Mouse (Mus musculus) monocyte, adult 2 months (primary cell): ENCODE results near the gene Sgpl1.
"Not testable (repeated sequence)": the region's sequence is repeated elsewhere in the genome, so short reads cannot be mapped to it uniquely, and the experiment has no call there.

ENCODE experiments used
- DNase-seq, 2 experiments: peaks; one replicate each; pipeline ENCODE4 v3.0.0; 2022; ENCODE audit warnings: low spot score in 2 of 2, low read depth in 1 of 2

Gene Sgpl1

DNA sequence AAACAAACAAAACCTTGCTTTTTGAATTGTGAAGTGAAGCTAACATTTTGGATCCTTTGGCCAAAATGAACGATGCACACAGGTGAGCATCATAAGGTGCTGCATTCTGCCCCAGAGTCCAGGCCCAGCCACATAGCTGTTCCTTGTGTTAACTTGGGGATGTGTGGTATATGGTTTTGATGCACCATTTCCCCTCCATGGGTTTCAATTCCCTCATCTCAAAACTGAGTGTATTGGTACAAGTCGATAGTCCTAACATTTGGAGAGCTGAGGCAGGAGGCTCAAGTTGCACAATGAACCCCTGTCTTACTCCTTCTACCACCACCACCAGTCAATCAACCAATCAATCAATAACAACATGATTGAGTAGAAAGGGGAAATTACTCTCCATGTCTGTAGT lies 8.9 kb upstream of the Sgpl1 start:
- no peak for DNase-seq

DNA sequence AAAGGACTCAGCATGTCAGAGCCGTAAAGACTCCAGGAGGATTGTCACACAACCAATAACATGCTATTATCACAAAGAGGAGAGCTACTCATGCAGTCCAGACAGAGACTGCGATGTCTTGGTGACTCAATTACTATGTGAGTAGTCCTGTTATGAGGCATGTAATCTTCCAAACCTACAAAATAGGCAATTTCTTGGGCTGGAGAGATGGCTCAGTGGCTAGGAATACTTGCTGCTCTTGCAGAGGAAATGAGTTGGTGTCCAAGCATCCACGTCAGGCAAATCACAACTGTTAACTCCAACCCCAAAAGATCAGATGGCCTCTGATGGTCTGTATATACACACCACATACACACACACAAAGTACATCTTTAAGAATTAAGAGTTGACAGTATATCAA lies 8.1 kb upstream of the Sgpl1 start:
- DNase-seq = no peak

DNA sequence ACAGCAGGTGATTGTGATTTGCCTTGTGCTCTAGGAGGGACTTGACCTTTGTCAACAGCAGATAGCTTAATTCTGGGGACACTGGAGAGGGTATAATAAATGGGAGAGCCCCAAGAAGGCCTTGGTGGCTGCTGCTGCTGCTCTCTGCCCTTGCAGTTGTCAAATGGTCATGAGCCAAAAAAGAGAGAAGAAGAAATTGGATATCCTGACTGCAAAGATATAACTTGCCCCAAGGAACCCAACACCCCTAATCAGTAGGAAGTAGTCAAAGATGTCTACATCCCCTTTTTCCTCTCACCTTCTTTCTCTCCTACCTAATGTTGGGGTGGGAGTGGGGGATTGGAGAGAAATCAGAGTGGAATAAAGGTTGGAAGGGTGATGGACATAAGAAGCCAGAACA lies 4.6 kb upstream of the Sgpl1 start:
- DNase-seq = no peak

GRCm38 (mm10) chr10:61150616-61151015 lies 3.1 kb upstream of the Sgpl1 start:
- DNase-seq = no peak

GRCm38 (mm10) chr10:61149476-61149875 lies 2.0 kb upstream of the Sgpl1 start:
- DNase-seq = no peak

DNA sequence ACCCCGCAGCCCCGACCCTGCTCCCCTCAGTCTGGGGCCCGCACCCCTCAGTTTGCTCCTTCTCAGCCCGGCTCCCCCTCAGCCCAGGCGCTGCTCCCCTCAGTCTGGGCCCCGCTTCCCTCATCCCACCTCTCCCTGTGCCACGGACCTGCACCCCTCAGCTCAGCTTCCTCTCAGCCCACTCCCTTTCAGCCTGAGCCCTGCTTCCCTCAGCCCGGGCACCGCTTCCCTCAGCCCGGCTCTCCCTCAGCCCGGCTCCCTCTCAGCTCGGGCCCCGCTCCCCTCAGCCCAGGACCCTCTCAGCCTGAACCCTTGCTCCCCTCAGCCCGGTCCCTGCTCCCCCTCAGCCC lies 721 bp downstream of the Sgpl1 start:
- DNase-seq = peak in 1 of 2 experiments; percentile 29

GRCm38 (mm10) chr10:61146119-61146806 lies 1.2 kb downstream of the Sgpl1 start:
- DNase-seq = peak; percentile 37 to 68

DNA sequence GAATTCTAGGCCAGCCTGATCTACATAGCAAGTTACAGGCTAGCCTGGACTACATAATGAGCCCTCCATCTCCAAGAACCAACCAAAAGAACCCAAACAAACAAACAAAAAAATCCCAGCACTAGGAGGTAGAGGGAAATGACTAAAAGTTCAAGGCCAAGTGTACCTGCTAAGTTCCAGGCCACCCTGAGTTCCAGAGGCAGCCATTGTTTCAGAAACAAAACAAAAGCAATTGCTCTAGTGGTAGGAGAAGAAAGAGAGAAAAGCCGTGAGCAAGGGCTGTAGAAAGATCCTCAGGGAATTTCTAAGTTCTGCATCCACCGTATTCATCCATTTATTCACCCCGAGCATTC lies 1.8 kb downstream of the Sgpl1 start:
- DNase-seq = no peak

- DNase-seq = no peak
These were observed 4.2 kb downstream of the Sgpl1 start for GRCm38 (mm10) chr10:61143343-61143742.

- DNase-seq = no peak
These were observed 9.9 kb downstream of the Sgpl1 start for GRCm38 (mm10) chr10:61137567-61137966.

- DNase-seq = no peak
These were observed 12.2 kb downstream of the Sgpl1 start for GRCm38 (mm10) chr10:61135226-61135839.

- DNase-seq = no peak
These were observed 13.5 kb downstream of the Sgpl1 start for GRCm38 (mm10) chr10:61134041-61134440.

GRCm38 (mm10) chr10:61130959-61131358 lies 16.5 kb downstream of the Sgpl1 start:
- DNase-seq = no peak

GRCm38 (mm10) chr10:61128701-61129365 lies 18.7 kb downstream of the Sgpl1 start:
- no peak for DNase-seq

GRCm38 (mm10) chr10:61124462-61124861 lies 23.0 kb downstream of the Sgpl1 start:
- no peak for DNase-seq

GRCm38 (mm10) chr10:61123276-61123913 lies 24.1 kb downstream of the Sgpl1 start:
- DNase-seq = no peak

DNA sequence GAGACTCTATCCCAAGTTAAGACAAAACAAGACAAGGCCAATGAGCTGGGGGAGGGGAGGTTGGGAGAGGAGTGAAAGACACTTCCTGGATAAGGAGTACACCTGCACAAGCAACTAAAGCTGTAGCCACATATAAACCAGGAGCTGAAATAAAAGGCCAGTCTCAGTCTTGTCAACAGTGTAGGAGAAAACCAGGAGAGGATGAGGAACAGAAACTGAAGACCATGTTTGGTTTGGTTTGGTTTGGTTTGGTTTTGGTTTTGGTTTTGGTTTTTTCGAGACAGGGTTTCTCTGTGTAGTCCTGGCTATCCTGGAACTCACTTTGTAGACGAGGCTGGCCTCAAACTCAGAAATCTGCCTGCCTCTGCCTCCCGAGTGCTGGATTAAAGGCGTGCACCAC lies 25.8 kb downstream of the Sgpl1 start:
- DNase-seq = not testable (repeated sequence)

GRCm38 (mm10) chr10:61114246-61114720 lies 33.2 kb downstream of the Sgpl1 start:
- no peak for DNase-seq

DNA sequence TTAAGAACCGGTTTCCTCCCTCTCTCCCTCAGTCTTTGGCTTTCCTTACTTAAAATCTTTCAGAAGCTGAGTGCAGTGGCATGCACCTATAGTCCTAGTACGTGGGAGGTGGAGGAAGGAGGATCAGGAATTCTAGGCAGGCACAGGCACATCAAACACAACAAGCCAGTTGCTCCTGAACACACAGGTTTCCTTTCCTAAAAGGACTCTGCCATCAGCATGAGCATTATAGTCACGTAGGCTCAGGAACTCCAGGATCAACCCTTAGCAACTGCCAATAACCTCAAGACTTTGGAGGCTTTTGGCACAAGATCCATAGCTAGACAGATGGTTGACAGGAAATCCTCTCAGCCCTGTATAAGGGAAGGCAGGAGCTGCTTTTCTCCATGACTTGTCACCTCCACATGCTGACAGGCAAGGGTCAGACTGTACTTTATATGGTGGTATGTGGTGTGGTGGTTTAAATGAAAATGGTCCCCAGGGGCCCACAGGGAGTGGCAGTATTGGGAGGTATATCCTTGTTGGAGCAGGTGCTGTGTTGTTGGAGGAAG lies 43.9 kb downstream of the Sgpl1 start:
- no peak for DNase-seq

GRCm38 (mm10) chr10:61091866-61092265 lies 55.6 kb downstream of the Sgpl1 start:
- no peak for DNase-seq
